Mouse (Mus musculus) thymus, adult 2 months (tissue): ENCODE measurements around the gene Eya3. TPM values are rescaled to one million over a fixed set of nuclear protein-coding genes. Genes with fewer than 3 reads are reported as not detected.

Experiments used
- DNase-seq: peaks from one replicate; pipeline ENCODE4 v3.0.0; 2021
- H3K27ac ChIP-seq: fragments of 200-500 bp; 2 replicates; pipeline ENCODE4 v1.5.1; 2012; ENCODE audit warnings: low read length, control low read depth; ENCODE audit not compliant: control insufficient read depth, insufficient read depth
- H3K27me3 ChIP-seq: fragments of 200-500 bp; 2 replicates; pipeline ENCODE4 v1.6.1; 2012; ENCODE audit warnings: mild to moderate bottlenecking, low read length, moderate library complexity, mixed read lengths; ENCODE audit not compliant: control insufficient read depth, insufficient read depth
- H3K36me3 ChIP-seq: fragments of 200-500 bp; 2 replicates; pipeline ENCODE4 v1.6.1; 2012; ENCODE audit warnings: mild to moderate bottlenecking, low read length, moderate library complexity; ENCODE audit not compliant: control insufficient read depth, insufficient read depth
- H3K4me1 ChIP-seq: fragments of 200-500 bp; replicated peaks from 2 replicates; pipeline ENCODE4 v1.6.1; 2012; ENCODE audit warnings: low read length; ENCODE audit not compliant: control insufficient read depth, insufficient read depth
- H3K4me3 ChIP-seq: fragments of 200-500 bp; 2 replicates; pipeline ENCODE4 v1.5.1; 2012; ENCODE audit warnings: mild to moderate bottlenecking, low read length, control low read depth, moderate library complexity; ENCODE audit not compliant: control insufficient read depth, insufficient read depth
- CTCF ChIP-seq: fragments of 200-500 bp; IDR thresholded peaks from 2 replicates; pipeline ENCODE4 v1.5.1; 2012; ENCODE audit warnings: mild to moderate bottlenecking, control low read depth, low read length, moderate library complexity, borderline replicate concordance; ENCODE audit not compliant: control insufficient read depth, poor library complexity, insufficient read depth; ENCODE audit errors: extremely low read depth
- POLR2A ChIP-seq: fragments of 200-500 bp; IDR thresholded peaks from 2 replicates; pipeline ENCODE4 v1.6.1; 2012; ENCODE audit warnings: mild to moderate bottlenecking, low read length, control low read depth, moderate library complexity; ENCODE audit not compliant: control insufficient read depth, poor library complexity, insufficient read depth; ENCODE audit errors: extremely low read depth
- WGBS: fragments of 180-500 bp; shearing (Covaris S2); methylation state at CpG from one replicate; pipeline ENCODE4 v1.1.7; 2018; 5-methylcytosine and 5-hydroxymethylcytosine counted together
- polyA plus RNA-seq: library from polyadenylated mRNA; depleted of rRNA; stranded (reverse); fragments of >200 nt; gene quantifications from 2 replicates; pipeline ENCODE4 v1.2.3, GENCODE M21; 2012; rRNA removed

Eya3 gene
- 58.6 and 63.6 TPM in 2 replicates for polyA plus RNA-seq

- peak; percentile 95 for DNase-seq
- Histone ChIP-seq H3K4me3 (peak within 1 kb of the TSS; percentile 69), H3K27me3 (no peaks in the 10 kb centered on the region), H3K36me3 (no peaks in the 10 kb centered on the region), H3K27ac (no peak within 1 kb of the TSS), H3K4me1 (peaks cover 2% of the 10 kb centered on the region; the same call in 1 of the 2 replicates)
- 2% methylated on average over 41 of the region's 41 CpGs for WGBS
- TF ChIP-seq POLR2A, result peak; percentile 50; the same call in 1 of the 2 replicates
- TF ChIP-seq CTCF, result 0 out of 2 replicates have a peak, but pooled peaks have one; percentile 56
These were observed at the start of gene Eya3 for GRCm38 (mm10) chr4:132638461-132639190. TSS of gene Eya3 (plus strand) at chr4:132638987.

GRCm38 (mm10) chr4:132590642-132591041 lies 48.1 kb upstream of the Eya3 start:
- DNase-seq, result no peak
- no peaks in the 10 kb centered on the region for H3K27me3 ChIP-seq
- no peak overlapping the region for H3K27ac ChIP-seq
- WGBS, result 91% methylated on average over 10 of the region's 10 CpGs
- no peak overlapping the region for H3K4me3 ChIP-seq
- H3K36me3 ChIP-seq, result no peaks in the 10 kb centered on the region
- TF ChIP-seq POLR2A (no peak), CTCF (no peak)
- H3K4me1 ChIP-seq, result no peaks in the 10 kb centered on the region

GRCm38 (mm10) chr4:132592958-132593357 lies 45.8 kb upstream of the Eya3 start:
- 31% methylated on average over 9 of the region's 9 CpGs for WGBS
- H3K27ac ChIP-seq, result peak overlapping the region; percentile 45; the same call in 1 of the 2 replicates
- no peaks in the 10 kb centered on the region for H3K4me1 ChIP-seq
- TF ChIP-seq POLR2A (no peak), CTCF (no peak)
- H3K4me3 ChIP-seq, result no peak overlapping the region
- DNase-seq, result no peak
- H3K36me3 ChIP-seq, result no peaks in the 10 kb centered on the region
- no peaks in the 10 kb centered on the region for H3K27me3 ChIP-seq

- no peaks in the 10 kb centered on the region for H3K4me1 ChIP-seq
- no peak overlapping the region for H3K27ac ChIP-seq
- WGBS, result 90% methylated on average over 4 of the region's 4 CpGs
- TF ChIP-seq POLR2A, result no peak
- TF ChIP-seq CTCF, result no peak
- H3K36me3 ChIP-seq, result no peaks in the 10 kb centered on the region
- DNase-seq, result no peak
- no peaks in the 10 kb centered on the region for H3K27me3 ChIP-seq
- no peak overlapping the region for H3K4me3 ChIP-seq
These were observed 44.6 kb upstream of the Eya3 start for GRCm38 (mm10) chr4:132594191-132594590.

GRCm38 (mm10) chr4:132598861-132599260 lies 39.9 kb upstream of the Eya3 start:
- Histone ChIP-seq H3K27me3 (no peaks in the 10 kb centered on the region), H3K4me1 (no peaks in the 10 kb centered on the region), H3K4me3 (no peak overlapping the region), H3K27ac (no peak overlapping the region), H3K36me3 (no peaks in the 10 kb centered on the region)
- no peak for DNase-seq
- WGBS, result 91% methylated on average over 2 of the region's 2 CpGs
- TF ChIP-seq CTCF, result no peak

GRCm38 (mm10) chr4:132599764-132600163 lies 39.0 kb upstream of the Eya3 start:
- no peaks in the 10 kb centered on the region for H3K27me3 ChIP-seq
- H3K36me3 ChIP-seq, result no peaks in the 10 kb centered on the region
- no peak for DNase-seq
- H3K4me1 ChIP-seq, result no peaks in the 10 kb centered on the region
- no peak for TF ChIP-seq POLR2A
- TF ChIP-seq CTCF, result no peak
- no peak overlapping the region for H3K4me3 ChIP-seq
- H3K27ac ChIP-seq, result no peak overlapping the region
- WGBS, result 97% methylated on average over 3 of the region's 3 CpGs
